Mouse (Mus musculus) heart, postnatal 0 days (tissue): ENCODE data around the gene Atp5g2. TPM values are rescaled to one million over a fixed set of nuclear protein-coding genes. Genes with fewer than 3 reads are reported as not detected.

ENCODE experiments used
- ATAC-seq: fragments of 200-750 bp; cut with Nextera tagmentation; 2 replicates; pipeline ENCODE4 v1.8.0; 2017; ENCODE audit warnings: low read depth, moderate number of reproducible peaks, moderate library complexity; ENCODE audit not compliant: insufficient read depth
- DNase-seq: peaks from one replicate; pipeline ENCODE4 v3.0.0-alpha.2; 2016; ENCODE audit warnings: low spot score
- H3K27ac ChIP-seq: fragments of 300-500 bp; sonication (generic); 2 replicates; pipeline ENCODE4 v1.5.1; 2014; ENCODE audit warnings: low read depth, mild to moderate bottlenecking
- H3K27me3 ChIP-seq: fragments of 300-500 bp; sonication (generic); 2 replicates; pipeline ENCODE4 v1.6.1; 2014; ENCODE audit warnings: low read length, mixed read lengths; ENCODE audit not compliant: control insufficient read depth, insufficient read depth
- H3K36me3 ChIP-seq: fragments of 300-500 bp; sonication (generic); replicated peaks from 2 replicates; pipeline ENCODE4 v1.6.1; 2014; ENCODE audit warnings: low read length, mixed read lengths; ENCODE audit not compliant: control insufficient read depth, insufficient read depth
- H3K4me1 ChIP-seq: fragments of 300-500 bp; sonication (generic); 2 replicates; pipeline ENCODE4 v1.6.1; 2014; ENCODE audit warnings: antibody characterized with exemption; ENCODE audit not compliant: control insufficient read depth, insufficient read depth
- H3K4me2 ChIP-seq: fragments of 300-500 bp; sonication (generic); 2 replicates; pipeline ENCODE4 v1.6.1; 2014; ENCODE audit warnings: low read depth, mild to moderate bottlenecking, low read length, moderate library complexity
- H3K4me3 ChIP-seq: fragments of 300-500 bp; sonication (generic); 2 replicates; pipeline ENCODE4 v1.5.1; 2014; ENCODE audit warnings: low read depth, low read length
- H3K9ac ChIP-seq: fragments of 300-500 bp; sonication (generic); replicated peaks from 2 replicates; pipeline ENCODE4 v1.6.1; 2014; ENCODE audit warnings: low read depth, low read length, mixed read lengths
- H3K9me3 ChIP-seq: fragments of 300-500 bp; sonication (generic); replicated peaks from 2 replicates; pipeline ENCODE4 v1.6.1; 2016; ENCODE audit warnings: low read length; ENCODE audit not compliant: control insufficient read depth
- CTCF ChIP-seq: IDR thresholded peaks from 2 replicates; pipeline ENCODE4 v1.5.1; 2016; ENCODE audit warnings: antibody characterized with exemption, control low read depth, low read depth
- EP300 ChIP-seq: IDR thresholded peaks from 2 replicates; pipeline ENCODE4 v1.6.1; 2016; ENCODE audit warnings: antibody characterized with exemption, low read depth
- microRNA counts: library from miRNA; unstranded; fragments of <30 nt; microRNA quantifications from one replicate; lab custom pipeline; 2015
- microRNA-seq: library from miRNA; unstranded; fragments of <30 nt; microRNA quantifications from one replicate; pipeline ENCODE4, GENCODE M21; 2016
- polyA plus RNA-seq: library from polyadenylated mRNA; unstranded; fragments of >200 nt; fragmentation: Nextera tagmentation; extraction: Ambion mirVana; gene quantifications from 2 replicates; pipeline ENCODE4 v1.2.1, GENCODE M21; 2015
- total RNA-seq: library from RNA; depleted of rRNA; stranded (reverse); fragments of >200 nt; gene quantifications from 2 replicates; pipeline ENCODE4 v1.2.3, GENCODE M21; 2014; ENCODE audit warnings: low replicate concordance; rRNA removed

The Atp5g2 gene
- total and polyA plus RNA-seq, 2 experiments from 2014 or later, result 108 to 377 TPM

- 0 out of 2 replicates have a peak, but pooled peaks cover 6% of the 10 kb centered on the region for H3K36me3 ChIP-seq
- no peak overlapping the region for H3K27ac ChIP-seq
- TF ChIP-seq CTCF (no peak), EP300 (no peak)
- peaks cover 3% of the 10 kb centered on the region; the same call in 1 of the 2 replicates for H3K4me1 ChIP-seq
- H3K4me2 ChIP-seq, result no peak overlapping the region
- H3K9me3 ChIP-seq, result no peaks in the 10 kb centered on the region
- ATAC-seq (no peak), DNase-seq (no peak)
- no peak overlapping the region for H3K4me3 ChIP-seq
- H3K9ac ChIP-seq, result no peak overlapping the region
- no peaks in the 10 kb centered on the region for H3K27me3 ChIP-seq
Measured at GRCm38 (mm10) chr15:102614224-102614623, 57.9 kb downstream of the Atp5g2 start.

- TF ChIP-seq CTCF (peak; percentile 29), EP300 (no peak)
- H3K4me2 ChIP-seq, result no peak overlapping the region
- H3K4me1 ChIP-seq, result peaks cover 8% of the 10 kb centered on the region
- DNase-seq, result no peak
- H3K9ac ChIP-seq, result no peak overlapping the region
- no peaks in the 10 kb centered on the region for H3K27me3 ChIP-seq
- ATAC-seq, result no peak
- H3K9me3 ChIP-seq, result no peaks in the 10 kb centered on the region
- 0 out of 2 replicates have a peak, but pooled peaks cover 6% of the 10 kb centered on the region for H3K36me3 ChIP-seq
- H3K27ac ChIP-seq, result no peak overlapping the region
- H3K4me3 ChIP-seq, result no peak overlapping the region
Measured at GRCm38 (mm10) chr15:102612966-102613365, 59.2 kb downstream of the Atp5g2 start.

MicroRNAs encoded within 50 kb of the gene (microRNA counts, 519-probe panel; counts per million panel counts)
- microRNA mmu-miR-688 (lab: Ali Mortazavi, UCI), result not detected

Small RNA genes lying within 50 kb of the gene (microRNA-seq; reads per million reads assigned to microRNA genes)
- not detected for gene Mir688

Other genes starting within 250 kb of the Atp5g2 start
- gene Amhr2, start 227.0 kb downstream of the Atp5g2 start, total RNA-seq, result 0.19 and 0.81 TPM in 2 replicates
- 0.75 and 1.9 TPM in 2 replicates for gene Amhr2, start 227.0 kb downstream of the Atp5g2 start, polyA plus RNA-seq
- gene Prr13, start 213.3 kb downstream of the Atp5g2 start, total RNA-seq, result 16.8 and 25.7 TPM in 2 replicates
- gene Prr13, start 213.3 kb downstream of the Atp5g2 start, polyA plus RNA-seq, result 71.4 and 73.4 TPM in 2 replicates
- gene Pcbp2, start 201.8 kb downstream of the Atp5g2 start, total RNA-seq, result 180 and 221 TPM in 2 replicates
- 118 and 121 TPM in 2 replicates for gene Pcbp2, start 201.8 kb downstream of the Atp5g2 start, polyA plus RNA-seq
- gene Gm10337, start 168.6 kb downstream of the Atp5g2 start, total RNA-seq, result not detected in 2 replicates
- gene Gm10337, start 168.6 kb downstream of the Atp5g2 start, polyA plus RNA-seq, result not detected in 2 replicates
- gene Map3k12, start 155.3 kb downstream of the Atp5g2 start, total RNA-seq, result 4.7 and 6.1 TPM in 2 replicates
- 4.1 and 4.6 TPM in 2 replicates for gene Map3k12, start 155.3 kb downstream of the Atp5g2 start, polyA plus RNA-seq
- 73.7 and 74.9 TPM in 2 replicates for gene Tarbp2, start 154.2 kb downstream of the Atp5g2 start, total RNA-seq
- gene Tarbp2, start 154.2 kb downstream of the Atp5g2 start, polyA plus RNA-seq, result 65.4 and 68.5 TPM in 2 replicates
- gene Npff, start 147.4 kb downstream of the Atp5g2 start, total RNA-seq, result 0.84 TPM in 1 of 2 replicates, not detected in the other
- 0.89 and 1.1 TPM in 2 replicates for gene Npff, start 147.4 kb downstream of the Atp5g2 start, polyA plus RNA-seq
- not detected in 2 replicates for gene Gm28047, start 47.3 kb downstream of the Atp5g2 start, total RNA-seq
- gene Gm28047, start 47.3 kb downstream of the Atp5g2 start, polyA plus RNA-seq, result not detected in 2 replicates
- 12.4 and 16.2 TPM in 2 replicates for gene Atf7, start 46.9 kb downstream of the Atp5g2 start, total RNA-seq
- 18.7 and 20.6 TPM in 2 replicates for gene Atf7, start 46.9 kb downstream of the Atp5g2 start, polyA plus RNA-seq
- gene Calcoco1, start 49.8 kb upstream of the Atp5g2 start, total RNA-seq, result 85.9 and 89.5 TPM in 2 replicates
- gene Calcoco1, start 49.8 kb upstream of the Atp5g2 start, polyA plus RNA-seq, result 80.7 and 82.9 TPM in 2 replicates
- not detected in 2 replicates for gene Hoxc13, start 248.8 kb upstream of the Atp5g2 start, total RNA-seq
- not detected in 2 replicates for gene Hoxc13, start 248.8 kb upstream of the Atp5g2 start, polyA plus RNA-seq